Mouse (Mus musculus) intestine, embryonic 16.5 days (tissue): ENCODE measurements around the gene Krt88. TPM values are rescaled to one million over a fixed set of nuclear protein-coding genes. Genes with fewer than 3 reads are reported as not detected.

Source experiments
- ATAC-seq: fragments of 200-750 bp; cut with Nextera tagmentation; 2 replicates; pipeline ENCODE4 v1.8.0; 2017; ENCODE audit warnings: moderate TSS enrichment, moderate library complexity
- H3K27ac ChIP-seq: fragments of 300-500 bp; sonication (generic); 2 replicates; pipeline ENCODE4 v1.5.1; 2014; ENCODE audit warnings: mild to moderate bottlenecking, low read length
- H3K27me3 ChIP-seq: fragments of 300-500 bp; sonication (generic); replicated peaks from 2 replicates; pipeline ENCODE4 v1.6.1; 2014; ENCODE audit warnings: low read length, control low read depth, mixed read lengths; ENCODE audit not compliant: control insufficient read depth, insufficient read depth
- H3K36me3 ChIP-seq: fragments of 300-500 bp; sonication (generic); 2 replicates; pipeline ENCODE4 v1.6.1; 2014; ENCODE audit warnings: low read length, control low read depth; ENCODE audit not compliant: control insufficient read depth, insufficient read depth
- H3K4me1 ChIP-seq: fragments of 300-500 bp; sonication (generic); 2 replicates; pipeline ENCODE4 v1.6.1; 2014; ENCODE audit warnings: low read length, control low read depth, mixed read lengths; ENCODE audit not compliant: control insufficient read depth, insufficient read depth
- H3K4me2 ChIP-seq: fragments of 300-500 bp; sonication (generic); 2 replicates; pipeline ENCODE4 v1.6.1; 2014; ENCODE audit warnings: low read depth, low read length, control low read depth
- H3K4me3 ChIP-seq: fragments of 300-500 bp; sonication (generic); 2 replicates; pipeline ENCODE4 v1.5.1; 2014; ENCODE audit warnings: mild to moderate bottlenecking, low read length
- H3K9ac ChIP-seq: fragments of 300-500 bp; sonication (generic); 2 replicates; pipeline ENCODE4 v1.6.1; 2014; ENCODE audit warnings: low read depth, low read length
- H3K9me3 ChIP-seq: fragments of 300-500 bp; sonication (generic); 2 replicates; pipeline ENCODE4 v1.6.1; 2016; ENCODE audit warnings: low read length, control low read depth; ENCODE audit not compliant: control insufficient read depth
- WGBS: fragments of 180-500 bp; shearing (Covaris S2); extraction: QIAGEN DNeasy Blood & Tissue Kit; methylation state at CpG from one replicate; pipeline ENCODE4 v1.1.7; 2014; 5-methylcytosine and 5-hydroxymethylcytosine counted together
- polyA plus RNA-seq: library from polyadenylated mRNA; unstranded; fragments of >200 nt; fragmentation: Nextera tagmentation; extraction: Ambion mirVana; gene quantifications from 2 replicates; pipeline ENCODE4 v1.2.1, GENCODE M21; 2015

Gene Krt88
- polyA plus RNA-seq, 1 experiment from 2014 or later = 0.20 TPM

DNA sequence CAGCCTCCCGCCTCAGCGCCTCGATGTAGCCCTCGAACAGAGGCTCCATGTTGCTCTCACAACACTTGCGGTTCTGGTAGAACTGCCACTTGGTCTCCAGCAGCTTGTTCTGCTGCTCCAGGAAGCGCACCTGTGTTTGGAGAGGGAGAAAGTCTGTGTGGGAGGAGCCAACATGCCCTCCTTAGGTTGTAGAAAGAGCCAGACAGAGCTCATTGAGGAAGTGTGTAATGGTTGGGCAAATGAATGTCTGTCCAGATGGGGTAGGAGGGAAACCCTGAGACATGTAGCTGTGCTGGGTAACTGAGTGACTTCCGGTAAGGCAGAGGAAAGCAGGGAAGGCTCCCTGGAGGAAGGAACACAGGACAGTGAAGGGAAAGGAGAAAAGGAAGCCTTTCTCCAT, 10.9 kb upstream of the Krt88 start:
- H3K4me3 ChIP-seq = no peak overlapping the region
- no peak overlapping the region for H3K4me2 ChIP-seq
- peaks cover 17% of the 10 kb centered on the region for H3K27me3 ChIP-seq
- no peak overlapping the region for H3K27ac ChIP-seq
- 82% methylated on average over 7 of the region's 7 CpGs for WGBS
- no peaks in the 10 kb centered on the region for H3K9me3 ChIP-seq
- H3K9ac ChIP-seq = no peak overlapping the region
- peaks cover 5% of the 10 kb centered on the region for H3K4me1 ChIP-seq
- no peaks in the 10 kb centered on the region for H3K36me3 ChIP-seq
- peak; percentile 50; the same call in 1 of the 2 replicates for ATAC-seq

DNA sequence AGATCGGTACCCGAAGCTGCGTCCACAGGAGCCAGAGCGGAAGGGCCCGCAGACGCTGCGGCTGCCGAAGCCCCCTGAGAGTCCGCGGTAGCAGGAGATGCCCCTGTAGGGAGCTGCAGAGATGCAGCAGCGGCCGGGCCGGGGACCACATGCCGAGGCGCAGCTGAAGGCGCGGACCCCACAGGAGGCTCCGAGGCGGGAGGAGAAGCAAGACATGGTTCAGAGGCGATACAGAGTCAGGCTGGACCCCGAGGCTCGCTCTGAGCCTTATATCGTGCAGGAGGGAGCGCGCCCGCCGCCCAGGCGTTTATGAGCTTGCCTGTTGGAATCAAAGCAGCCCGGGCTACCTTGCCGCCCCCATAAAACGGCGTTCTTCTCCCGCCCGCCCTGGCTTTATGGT, 9.0 kb upstream of the Krt88 start, which contains the start of gene Krt87:
Gene Krt87, minus strand, starts transcription at position 250 of the 400 bp plus-strand sequence.
- Histone ChIP-seq H3K9ac (peak within 1 kb of the TSS; percentile 37; the same call in 1 of the 2 replicates), H3K4me1 (peaks cover 5% of the 10 kb centered on the region), H3K4me3 (peak within 1 kb of the TSS; percentile 29), H3K4me2 (peak within 1 kb of the TSS; percentile 43), H3K9me3 (no peaks in the 10 kb centered on the region), H3K36me3 (no peaks in the 10 kb centered on the region), H3K27me3 (peaks cover 17% of the 10 kb centered on the region), H3K27ac (no peak within 1 kb of the TSS)
- no peak; the same call in 1 of the 2 replicates for ATAC-seq
- 1% methylated on average over 34 of the region's 34 CpGs for WGBS

DNA sequence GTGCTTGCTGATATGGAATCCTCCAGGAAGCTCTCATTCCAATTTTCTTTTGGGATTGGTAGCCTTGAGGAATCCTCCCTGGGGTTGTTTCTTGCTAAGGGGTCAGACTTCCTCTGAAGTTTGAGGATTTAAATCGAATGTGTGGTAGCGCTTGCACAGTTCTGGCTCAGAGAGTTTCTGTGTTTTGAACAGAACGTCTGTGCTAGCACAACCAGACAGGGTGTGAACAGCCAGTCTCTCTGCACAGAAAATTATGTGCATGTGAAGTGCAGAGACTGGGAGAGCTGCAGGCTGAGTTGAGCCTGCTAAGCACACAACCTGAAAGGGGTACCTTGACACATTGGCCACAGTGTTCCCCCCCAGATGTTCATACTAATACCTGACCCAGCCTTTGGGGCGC, 6.7 kb upstream of the Krt88 start:
- no peak for ATAC-seq
- no peaks in the 10 kb centered on the region for H3K9me3 ChIP-seq
- H3K4me2 ChIP-seq = no peak overlapping the region
- H3K4me1 ChIP-seq = peaks cover 5% of the 10 kb centered on the region
- no peak overlapping the region for H3K9ac ChIP-seq
- H3K27ac ChIP-seq = no peak overlapping the region
- 74% methylated on average over 4 of the region's 4 CpGs for WGBS
- no peak overlapping the region for H3K4me3 ChIP-seq
- H3K27me3 ChIP-seq = peaks cover 17% of the 10 kb centered on the region
- no peaks in the 10 kb centered on the region for H3K36me3 ChIP-seq

DNA sequence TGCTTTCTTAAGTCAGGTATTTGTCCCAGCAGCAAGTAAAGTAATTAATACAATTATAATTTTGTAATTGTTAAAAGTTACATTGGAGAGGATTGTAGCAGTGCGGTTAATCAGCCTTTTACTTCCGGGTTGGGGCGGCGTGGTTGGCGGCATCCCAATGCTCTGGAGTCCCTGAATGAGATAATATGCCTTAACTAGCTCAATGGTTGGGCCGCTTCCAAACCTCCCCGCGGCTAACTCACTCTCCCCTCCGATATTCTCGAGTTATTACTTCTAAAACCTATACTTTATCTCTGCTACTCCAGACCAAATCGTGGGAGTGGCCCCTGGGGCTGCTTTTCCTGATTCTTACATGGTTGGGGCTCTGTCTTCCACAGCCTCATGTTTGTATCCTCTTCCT, 972 bp upstream of the Krt88 start:
- H3K36me3 ChIP-seq = no peaks in the 10 kb centered on the region
- no peak overlapping the region for H3K4me2 ChIP-seq
- no peaks in the 10 kb centered on the region for H3K27me3 ChIP-seq
- no peak overlapping the region for H3K4me3 ChIP-seq
- no peak overlapping the region for H3K27ac ChIP-seq
- no peaks in the 10 kb centered on the region for H3K9me3 ChIP-seq
- no peak for ATAC-seq
- H3K9ac ChIP-seq = no peak overlapping the region
- H3K4me1 ChIP-seq = no peaks in the 10 kb centered on the region
- 75% methylated on average over 11 of the region's 11 CpGs for WGBS

DNA sequence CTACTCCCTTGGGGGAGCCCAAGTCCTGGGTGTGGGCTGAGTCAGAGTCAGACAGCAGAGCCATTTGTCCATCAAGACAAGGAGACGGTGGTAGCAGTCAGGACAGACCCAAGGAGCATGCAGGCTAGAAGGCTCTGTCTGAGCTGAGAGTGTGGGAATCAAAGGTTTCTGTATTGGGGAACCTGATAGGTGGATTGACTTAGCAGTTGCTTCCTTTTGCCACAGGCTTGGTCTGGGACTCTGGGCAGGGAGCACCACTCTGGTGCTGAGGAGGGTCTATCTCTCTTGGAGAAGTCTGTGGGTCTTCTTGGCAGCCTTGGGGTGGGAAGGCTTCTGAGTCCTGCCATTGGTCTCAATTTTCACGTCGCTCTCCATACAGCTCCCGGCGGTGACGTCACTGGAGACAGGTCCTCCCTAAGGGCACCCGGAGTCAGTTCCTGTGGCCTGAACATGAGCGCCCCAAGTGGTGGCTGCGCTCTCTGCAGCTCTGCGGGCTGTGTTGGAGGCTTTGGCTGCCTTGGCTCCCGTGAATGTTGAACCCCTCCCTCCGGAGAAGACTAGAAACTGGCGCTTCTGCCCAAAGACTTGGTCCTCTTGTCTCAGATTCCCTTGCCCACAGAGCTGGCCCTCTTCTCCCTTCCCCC, 5.7 kb downstream of the Krt88 start:
- Histone ChIP-seq H3K4me3 (no peak overlapping the region), H3K4me1 (no peaks in the 10 kb centered on the region), H3K36me3 (no peaks in the 10 kb centered on the region), H3K27ac (no peak overlapping the region), H3K4me2 (peak overlapping the region; percentile 37; the same call in 1 of the 2 replicates), H3K27me3 (no peaks in the 10 kb centered on the region), H3K9ac (no peak overlapping the region), H3K9me3 (0 out of 2 replicates have a peak, but pooled peaks cover 2% of the 10 kb centered on the region)
- peak; percentile 88 for ATAC-seq
- 7% methylated on average over 13 of the region's 13 CpGs for WGBS

DNA sequence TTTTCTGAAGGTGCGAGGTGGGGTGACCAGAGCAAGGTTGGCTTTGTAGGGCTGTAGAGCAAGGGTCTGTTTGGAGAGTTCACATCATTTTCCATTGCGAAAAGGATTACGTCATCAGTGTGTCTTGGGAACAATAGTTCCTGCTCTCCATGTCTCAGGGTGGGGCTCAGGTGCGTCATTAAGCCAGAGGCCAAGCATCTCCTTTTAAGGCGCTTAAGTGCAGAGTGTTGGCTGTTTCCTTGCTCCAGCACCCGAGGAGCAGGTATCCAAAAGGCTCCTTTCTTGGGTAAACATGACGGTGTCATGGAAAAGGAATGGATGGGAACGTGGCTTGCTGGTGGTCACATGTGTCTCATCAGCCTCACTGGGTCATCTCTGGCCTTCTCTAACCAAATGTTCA, 7.2 kb downstream of the Krt88 start:
- Histone ChIP-seq H3K9me3 (0 out of 2 replicates have a peak, but pooled peaks cover 2% of the 10 kb centered on the region), H3K36me3 (no peaks in the 10 kb centered on the region), H3K4me3 (no peak overlapping the region), H3K4me2 (no peak overlapping the region), H3K9ac (no peak overlapping the region), H3K27me3 (no peaks in the 10 kb centered on the region), H3K27ac (no peak overlapping the region), H3K4me1 (no peaks in the 10 kb centered on the region)
- WGBS = 72% methylated on average over 8 of the region's 8 CpGs
- ATAC-seq = no peak

DNA sequence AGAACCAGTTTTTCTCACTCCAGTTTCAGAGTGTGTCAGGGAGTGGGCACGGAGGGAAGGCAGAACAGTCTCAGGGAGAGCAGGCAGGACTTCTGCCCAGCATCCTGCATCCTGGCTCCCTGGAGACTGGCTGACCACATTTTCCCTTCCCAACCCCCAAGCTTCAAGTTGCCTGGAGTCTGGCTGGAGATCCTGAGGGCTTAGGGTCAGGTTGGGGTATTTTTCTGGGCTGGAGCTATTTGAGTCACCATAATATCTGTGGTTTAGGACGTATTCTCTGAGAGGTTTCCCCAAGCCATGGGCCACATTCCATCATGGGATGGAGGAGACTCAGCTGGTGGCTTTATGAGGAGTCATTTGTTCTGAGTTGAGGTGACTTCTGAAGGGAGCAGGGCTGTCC, 7.7 kb downstream of the Krt88 start:
- Histone ChIP-seq H3K4me3 (no peak overlapping the region), H3K4me2 (no peak overlapping the region), H3K4me1 (no peaks in the 10 kb centered on the region), H3K27me3 (no peaks in the 10 kb centered on the region), H3K9ac (no peak overlapping the region), H3K9me3 (0 out of 2 replicates have a peak, but pooled peaks cover 2% of the 10 kb centered on the region), H3K27ac (no peak overlapping the region), H3K36me3 (no peaks in the 10 kb centered on the region)
- no peak for ATAC-seq
- WGBS = 73% methylated on average over 2 of the region's 2 CpGs

DNA sequence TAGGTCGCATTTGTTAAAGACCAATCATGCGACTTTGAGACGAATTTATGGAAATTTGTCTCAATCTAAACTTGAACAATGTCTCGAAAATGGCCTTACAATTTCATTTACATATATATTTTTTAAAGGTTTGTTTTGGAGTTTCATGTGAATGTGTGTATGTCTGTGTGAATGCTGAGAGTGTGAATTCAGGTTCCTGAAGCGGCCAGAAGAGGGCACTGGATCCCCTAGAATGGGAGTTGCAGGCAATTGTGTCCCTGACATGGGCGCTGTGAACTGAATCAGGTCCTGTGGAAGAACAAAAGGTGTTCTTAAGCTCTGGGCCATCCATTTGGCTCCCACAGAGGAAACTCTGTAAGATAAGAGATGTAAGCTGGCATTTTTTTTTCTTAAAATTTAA, 8.3 kb downstream of the Krt88 start:
- ATAC-seq = no peak
- no peak overlapping the region for H3K4me2 ChIP-seq
- no peak overlapping the region for H3K9ac ChIP-seq
- H3K27ac ChIP-seq = no peak overlapping the region
- no peak overlapping the region for H3K4me3 ChIP-seq
- 87% methylated on average over 6 of the region's 6 CpGs for WGBS
- no peaks in the 10 kb centered on the region for H3K4me1 ChIP-seq
- H3K27me3 ChIP-seq = no peaks in the 10 kb centered on the region
- H3K9me3 ChIP-seq = 0 out of 2 replicates have a peak, but pooled peaks cover 2% of the 10 kb centered on the region
- H3K36me3 ChIP-seq = no peaks in the 10 kb centered on the region

DNA sequence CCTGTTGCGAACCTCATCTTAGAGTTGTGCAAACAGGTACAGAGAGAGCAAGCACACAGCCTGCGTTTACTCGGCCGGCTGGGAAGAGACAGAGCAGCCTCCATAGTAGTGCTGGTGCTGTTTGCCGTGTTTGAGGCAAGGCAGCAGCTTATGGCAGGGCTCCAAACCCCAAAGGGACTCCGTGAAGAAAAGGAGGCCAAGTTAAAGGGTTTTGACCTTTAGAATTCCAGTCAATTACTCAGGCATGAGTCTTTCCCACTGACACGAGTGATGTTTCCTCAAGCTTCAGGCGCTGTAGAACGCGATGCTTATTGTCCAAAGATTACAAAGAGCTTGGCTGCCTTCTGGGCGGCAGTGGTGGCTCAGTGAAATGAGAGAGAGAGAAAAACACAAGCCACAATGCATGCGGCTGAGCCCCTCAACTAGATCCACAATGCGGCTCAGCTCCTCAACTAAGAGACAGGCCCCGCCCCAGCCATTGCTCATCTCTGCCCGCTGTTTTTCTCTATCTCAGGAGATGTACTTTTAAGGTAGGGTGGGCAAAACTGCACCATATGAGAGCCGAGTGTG, 10.9 kb downstream of the Krt88 start:
- no peak overlapping the region for H3K27ac ChIP-seq
- H3K9ac ChIP-seq = no peak overlapping the region
- H3K36me3 ChIP-seq = no peaks in the 10 kb centered on the region
- no peak overlapping the region for H3K4me3 ChIP-seq
- H3K9me3 ChIP-seq = 0 out of 2 replicates have a peak, but pooled peaks cover 2% of the 10 kb centered on the region
- no peak for ATAC-seq
- no peaks in the 10 kb centered on the region for H3K27me3 ChIP-seq
- H3K4me2 ChIP-seq = no peak overlapping the region
- H3K4me1 ChIP-seq = no peaks in the 10 kb centered on the region
- WGBS = 58% methylated on average over 16 of the region's 16 CpGs
